Mouse (Mus musculus) c-Kit-positive CD71-negative TER-119-negative erythroid progenitor cells, embryonic 14.5 days (primary cell): ENCODE results near the gene Lpcat1.

ENCODE experiments used
- DNase-seq: peaks from one replicate; pipeline ENCODE4 v3.0.0-alpha.2; 2013; ENCODE audit warnings: low read depth

Lpcat1 gene

DNA sequence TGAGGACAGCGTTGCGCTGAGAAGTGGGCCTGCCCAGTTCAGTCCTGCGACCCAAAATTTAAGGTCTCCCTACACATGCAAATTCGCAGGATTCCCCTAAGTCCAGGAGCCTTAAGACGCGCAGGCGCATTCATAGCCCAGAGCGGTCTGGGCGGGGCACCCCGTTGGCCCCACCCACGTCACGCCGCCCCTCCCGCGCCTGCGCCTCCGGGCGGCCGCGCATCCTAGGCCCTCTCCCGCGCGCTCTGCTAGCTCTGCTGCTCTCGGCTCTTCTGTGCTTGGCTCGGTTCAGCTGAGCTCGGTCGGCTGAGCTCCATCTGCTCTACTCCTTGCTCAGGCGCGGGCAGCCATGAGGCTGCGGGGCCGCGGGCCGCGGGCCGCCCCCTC is at the start of gene Lpcat1:
Gene Lpcat1 (plus strand): TSS at position 164 of the 387 bp plus-strand sequence.
- DNase-seq, result peak; percentile 68

DNA sequence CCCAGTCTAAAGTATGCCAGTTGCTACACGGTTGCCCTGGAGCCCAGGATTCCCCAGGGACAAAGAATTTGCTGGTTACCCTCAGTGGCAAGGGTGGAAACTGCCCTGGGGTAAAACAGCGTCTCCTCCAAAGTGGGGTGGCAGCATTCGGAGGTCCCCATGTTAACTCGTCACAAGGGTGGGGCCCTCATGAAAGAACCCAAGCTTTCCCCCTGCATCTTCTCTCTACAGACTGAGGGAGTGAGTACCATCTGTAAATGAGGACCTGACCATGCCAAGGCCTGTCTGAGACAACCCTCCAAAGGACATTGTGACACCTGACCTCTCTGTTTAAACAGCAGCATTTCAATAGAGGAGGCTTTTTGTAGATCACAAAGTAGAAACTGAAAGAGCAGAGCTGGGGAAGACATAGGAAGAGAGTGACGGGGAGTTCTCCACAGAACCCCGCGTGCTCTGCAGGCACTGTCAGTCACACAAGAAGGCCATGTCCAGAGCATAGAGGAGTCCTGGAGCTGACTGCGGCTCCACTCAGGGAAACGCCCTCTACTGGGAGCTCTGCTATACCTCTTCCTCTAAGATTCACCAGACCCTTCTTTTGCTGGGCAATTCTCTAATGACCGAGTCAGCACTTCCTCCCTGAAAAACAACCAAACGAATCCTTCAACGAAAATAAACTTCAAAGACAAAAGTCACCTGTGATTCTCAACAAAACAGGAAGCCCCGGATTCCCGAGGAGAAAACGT is 49.3 kb upstream of the Lpcat1 start:
- peak; percentile 34 for DNase-seq

DNA sequence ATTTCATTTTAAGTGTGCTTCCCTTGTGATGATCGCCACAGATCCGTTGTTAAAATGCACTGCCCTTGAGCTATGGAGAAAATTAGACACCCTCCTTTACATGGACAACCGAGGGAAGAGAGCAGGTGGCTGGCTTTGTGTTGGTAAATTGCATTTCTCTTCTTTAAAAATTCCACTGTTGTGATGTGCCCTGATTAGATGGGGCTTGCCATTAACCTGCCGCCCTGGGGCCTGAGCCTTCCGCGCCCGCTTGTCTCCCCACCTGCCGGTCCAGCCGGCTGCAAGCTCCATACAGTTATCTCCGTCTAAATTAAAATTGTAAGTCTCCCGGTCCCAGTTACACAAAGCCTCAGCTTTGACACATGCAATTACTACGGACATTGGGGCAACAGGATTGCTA is 48.7 kb upstream of the Lpcat1 start:
- no peak for DNase-seq

DNA sequence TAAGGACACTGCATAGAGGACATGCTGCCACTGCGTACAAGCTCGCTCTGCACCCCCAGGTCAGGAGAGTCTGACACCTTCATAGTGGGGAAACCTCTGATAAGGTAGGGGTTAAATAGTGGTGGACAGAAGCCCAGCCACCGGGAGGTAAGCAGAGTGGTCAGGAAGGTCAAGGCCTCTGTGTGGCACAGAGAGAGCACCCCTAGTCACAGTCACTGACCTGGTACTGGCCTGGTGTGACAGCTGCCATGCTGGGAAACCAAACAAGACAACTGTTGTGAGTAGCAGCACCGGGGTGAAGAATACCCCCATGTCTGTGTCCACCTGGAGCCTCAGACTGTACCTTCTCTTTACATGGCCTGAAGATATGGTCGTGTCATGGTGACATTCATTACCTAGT is 47.8 kb upstream of the Lpcat1 start:
- DNase-seq, result no peak

DNA sequence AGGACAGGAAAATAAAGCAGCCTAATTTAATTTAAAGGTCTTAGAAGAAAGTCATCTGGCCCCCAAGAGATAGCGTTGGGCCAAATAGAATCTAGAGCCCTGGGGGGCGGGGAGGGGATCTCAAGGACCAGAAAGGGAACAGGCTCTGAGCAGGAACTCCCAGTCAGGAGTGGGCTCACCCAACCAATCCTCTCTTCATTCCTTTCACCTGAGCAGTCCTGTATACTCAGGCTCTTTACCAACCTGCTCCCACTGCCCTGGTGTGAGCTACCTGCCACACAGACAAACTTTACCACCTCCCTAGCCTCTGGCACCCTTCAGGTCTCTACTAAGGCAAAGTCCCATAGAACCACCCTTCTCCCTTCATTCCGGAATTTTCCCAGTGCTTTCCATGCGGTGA is 44.0 kb upstream of the Lpcat1 start:
- no peak for DNase-seq

DNA sequence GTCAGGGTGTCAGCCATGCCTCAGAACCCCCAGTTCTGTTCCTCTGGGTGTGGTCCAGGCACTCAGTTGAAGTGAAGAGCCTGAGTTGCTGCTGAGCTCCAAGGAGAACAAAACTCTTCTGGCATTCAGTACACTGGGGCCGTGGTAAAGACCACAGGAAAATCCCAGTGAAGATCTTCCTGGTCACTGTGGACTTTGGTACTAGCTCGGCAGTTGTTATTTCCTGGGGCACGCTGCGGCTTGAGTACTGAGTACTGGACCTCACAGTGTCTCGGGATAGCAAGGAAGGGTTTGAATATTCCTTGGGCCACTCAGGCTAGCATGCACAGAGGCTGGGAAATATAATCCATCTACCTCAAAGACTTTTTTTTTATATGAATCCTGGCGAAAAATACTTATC is 42.0 kb upstream of the Lpcat1 start:
- DNase-seq, result no peak

DNA sequence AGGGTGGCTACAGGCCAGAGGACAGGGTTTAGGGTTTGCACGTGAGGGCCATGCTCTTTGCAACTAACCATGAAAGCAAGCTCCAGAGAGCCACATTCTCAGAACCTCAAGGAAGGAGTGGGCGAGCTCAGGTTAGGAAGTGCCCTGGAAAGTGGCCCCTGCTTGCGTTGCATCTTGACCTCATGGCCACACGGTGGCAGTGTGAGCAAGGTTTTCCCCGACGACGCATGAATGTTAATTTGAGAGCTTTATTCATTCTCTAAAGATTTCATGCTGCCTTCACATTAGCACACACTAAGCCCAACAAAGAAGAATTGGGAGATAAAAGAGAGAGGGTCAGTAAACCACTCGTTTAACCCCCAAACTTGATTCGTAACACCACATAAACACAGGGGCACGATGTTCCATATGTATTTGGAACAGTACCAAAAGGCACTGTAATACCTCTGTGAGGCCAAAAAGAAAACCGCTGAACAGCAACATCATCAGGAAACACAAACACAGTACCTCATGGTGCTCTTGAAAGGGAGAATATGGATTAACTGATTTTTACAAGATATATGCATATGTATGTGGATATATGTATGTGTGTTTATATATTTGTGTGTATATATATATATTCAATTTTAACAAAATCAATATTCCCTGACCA is 41.0 kb upstream of the Lpcat1 start:
- peak; percentile 60 for DNase-seq

DNA sequence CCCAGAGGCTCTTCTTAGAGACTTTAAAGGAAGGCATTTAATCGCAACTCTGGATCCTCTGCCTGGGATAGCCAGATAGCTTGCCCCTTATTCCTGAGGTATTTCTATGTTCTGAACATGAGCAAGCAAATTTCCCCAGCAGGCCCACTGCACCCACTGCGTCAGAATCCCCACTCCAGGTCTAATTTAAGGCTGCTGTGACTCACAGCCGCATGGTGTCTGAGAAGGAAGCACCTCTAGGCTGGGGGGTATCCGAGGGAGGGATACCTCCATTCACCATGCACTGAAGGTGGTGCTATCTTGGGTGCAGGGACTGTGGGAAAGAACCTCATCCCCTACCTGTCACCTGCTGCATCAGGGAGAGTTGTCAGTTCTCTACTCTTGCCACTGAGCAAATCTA is 40.4 kb upstream of the Lpcat1 start:
- DNase-seq, result no peak

DNA sequence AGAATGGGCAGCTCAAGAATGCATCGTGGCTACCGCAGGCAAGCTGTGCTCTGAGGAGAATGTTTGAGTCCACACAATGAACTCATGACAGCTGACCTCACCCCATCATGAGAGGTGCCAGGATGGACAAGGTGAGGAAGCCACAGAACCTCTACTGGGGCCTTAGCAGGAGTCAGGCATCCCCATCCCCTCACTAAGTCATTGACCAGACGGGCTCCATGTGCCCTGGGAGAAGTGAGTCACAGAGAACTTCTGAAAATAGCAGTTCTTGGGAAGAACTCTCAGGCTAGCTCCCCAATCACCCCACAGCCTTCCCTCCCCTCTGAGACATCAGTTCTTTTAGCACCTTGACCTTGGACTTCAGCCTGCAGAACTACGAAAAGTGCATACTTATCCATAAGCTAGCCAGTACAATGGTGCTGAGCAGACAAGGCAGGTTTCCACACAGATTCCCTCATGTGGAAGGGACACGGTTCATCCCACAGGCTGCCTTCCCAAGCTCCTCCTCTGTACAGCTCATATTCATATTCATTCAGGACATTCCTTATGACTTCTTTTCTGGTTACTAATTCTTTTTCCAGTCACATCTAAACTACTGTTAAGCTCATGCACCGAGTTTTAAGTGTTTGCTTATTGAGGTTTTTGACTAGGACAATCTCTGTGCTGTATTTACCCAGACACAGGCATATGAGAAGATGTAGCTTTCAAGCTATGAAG is 37.2 kb upstream of the Lpcat1 start:
- no peak for DNase-seq

DNA sequence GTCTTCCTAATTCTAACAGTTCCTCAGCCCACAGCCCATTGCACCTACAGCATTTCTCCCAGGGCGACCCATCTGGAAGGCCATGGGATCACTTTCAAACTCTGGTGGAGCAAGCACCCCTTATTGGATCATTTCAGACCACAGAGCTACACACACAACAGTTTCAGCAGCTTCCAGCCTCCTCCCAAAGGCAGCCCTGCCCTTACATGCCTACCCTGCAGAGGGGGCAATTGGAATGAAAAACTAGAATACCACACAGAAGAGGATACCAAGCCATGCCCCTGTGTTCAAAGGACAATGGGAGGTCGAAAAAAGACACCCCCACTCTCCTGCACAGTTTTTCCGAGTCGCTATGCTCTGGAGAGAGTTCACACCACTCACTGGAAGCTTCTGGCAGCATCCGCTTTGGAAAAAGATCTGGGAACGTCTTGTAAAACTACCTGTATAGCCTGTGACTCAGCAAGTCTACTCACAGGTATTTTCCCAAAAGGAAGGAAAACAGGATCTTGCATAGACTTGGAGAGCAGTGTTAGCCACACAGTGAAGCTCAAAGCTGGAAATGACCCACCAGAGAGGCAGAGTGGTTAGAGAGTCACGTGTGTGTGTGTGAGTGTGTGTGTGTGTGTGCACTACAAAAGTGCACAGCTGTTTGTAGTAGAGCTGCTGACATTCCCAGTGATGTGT is 34.4 kb upstream of the Lpcat1 start:
- no peak for DNase-seq

DNA sequence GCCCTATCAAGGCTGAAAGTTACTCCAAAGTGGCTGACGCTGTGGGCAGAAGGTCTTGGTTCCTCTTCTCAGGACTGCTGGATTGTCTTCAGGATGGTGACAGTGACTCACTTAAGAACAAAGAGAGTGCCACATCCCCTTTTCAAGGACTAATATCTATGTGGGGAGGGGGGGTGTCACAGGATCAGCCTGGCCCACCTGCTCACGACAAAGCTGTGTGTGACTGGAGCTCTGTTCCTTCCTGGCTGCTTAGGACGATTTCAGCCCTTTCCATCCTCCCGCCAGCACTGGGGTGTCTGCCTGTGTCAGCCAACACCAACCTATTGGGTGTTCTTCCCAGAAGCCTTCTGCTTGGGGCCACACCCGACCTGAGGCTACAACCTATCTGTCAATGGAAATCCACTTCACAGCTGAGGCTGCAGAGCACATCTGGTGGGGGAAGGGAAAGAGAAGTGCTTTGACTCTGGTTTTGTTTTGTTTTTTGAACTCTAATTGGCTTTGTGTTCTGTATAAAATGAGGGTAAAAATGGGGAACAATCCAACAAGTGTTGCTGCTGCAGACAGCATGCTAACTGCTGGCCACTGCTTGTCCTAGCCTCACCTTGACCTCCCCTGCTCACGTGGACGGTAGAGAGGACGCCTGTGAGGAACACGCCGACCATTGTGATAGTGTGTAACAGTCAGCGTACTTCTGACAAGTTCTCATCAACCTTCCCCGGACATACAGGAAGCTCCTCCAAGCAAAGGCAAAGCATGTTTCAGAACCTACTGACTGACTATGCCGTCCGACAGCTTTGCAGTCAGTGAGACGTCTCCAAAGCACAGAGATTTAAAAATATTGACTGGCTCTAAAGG is 33.1 kb upstream of the Lpcat1 start:
- no peak for DNase-seq

DNA sequence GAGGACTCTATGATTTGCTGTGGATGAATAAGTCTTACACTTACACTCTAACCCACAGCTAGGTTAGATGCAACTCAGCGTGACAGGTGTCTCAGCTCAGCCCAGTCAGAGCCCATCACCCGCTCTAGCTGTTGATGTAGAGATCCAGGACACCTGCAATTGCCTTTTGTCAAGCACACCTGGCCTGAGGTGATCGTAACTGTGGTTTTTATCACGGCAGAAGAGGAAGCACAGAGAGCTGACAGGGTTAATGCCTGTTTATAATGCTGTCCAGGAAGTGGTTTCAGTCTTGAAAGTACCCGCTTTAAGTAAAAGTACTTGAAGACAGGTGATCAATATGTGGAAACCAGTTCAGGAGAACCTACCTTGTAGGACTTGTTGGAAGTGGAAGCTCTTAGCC is 32.3 kb upstream of the Lpcat1 start:
- no peak for DNase-seq

DNA sequence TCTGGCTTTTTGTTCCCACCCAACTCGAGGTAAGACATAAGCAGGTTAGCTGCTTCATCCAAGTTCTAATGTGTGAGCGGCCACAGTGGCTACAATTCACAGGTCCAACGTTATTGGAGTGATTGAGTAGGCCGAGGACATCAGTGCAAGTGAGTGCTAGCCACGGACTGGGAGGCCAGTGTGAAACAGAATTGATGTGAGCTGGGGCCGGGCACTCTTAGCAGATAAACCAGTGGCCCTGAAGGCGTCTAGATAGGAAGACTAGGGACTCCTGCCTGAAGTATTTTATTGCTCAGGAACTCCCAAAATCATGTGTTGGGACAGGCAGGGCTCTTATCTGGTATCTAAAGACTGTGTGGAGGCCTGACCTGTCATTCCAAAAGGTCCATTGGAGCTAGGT is 31.3 kb upstream of the Lpcat1 start:
- DNase-seq, result no peak

DNA sequence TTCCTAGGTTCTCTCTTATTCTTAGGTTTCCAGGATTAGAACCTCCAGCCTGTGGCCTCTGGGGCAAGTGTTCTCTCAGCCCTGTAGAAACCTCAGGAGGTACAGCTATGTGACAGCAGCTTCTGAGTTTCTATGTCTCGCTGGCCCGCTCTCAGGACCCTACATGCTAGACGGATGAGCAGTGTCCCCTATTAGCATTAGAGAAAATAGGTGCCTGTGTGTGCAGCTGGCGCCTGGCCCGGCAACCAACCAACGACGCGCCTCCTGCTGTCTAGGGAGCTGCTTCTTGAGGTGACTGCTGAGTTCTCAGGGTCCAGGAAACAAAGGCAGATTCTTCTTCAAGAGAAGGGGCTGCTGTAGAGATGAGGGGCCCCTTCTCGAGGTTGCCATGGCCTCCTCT is 27.9 kb upstream of the Lpcat1 start:
- DNase-seq, result no peak

DNA sequence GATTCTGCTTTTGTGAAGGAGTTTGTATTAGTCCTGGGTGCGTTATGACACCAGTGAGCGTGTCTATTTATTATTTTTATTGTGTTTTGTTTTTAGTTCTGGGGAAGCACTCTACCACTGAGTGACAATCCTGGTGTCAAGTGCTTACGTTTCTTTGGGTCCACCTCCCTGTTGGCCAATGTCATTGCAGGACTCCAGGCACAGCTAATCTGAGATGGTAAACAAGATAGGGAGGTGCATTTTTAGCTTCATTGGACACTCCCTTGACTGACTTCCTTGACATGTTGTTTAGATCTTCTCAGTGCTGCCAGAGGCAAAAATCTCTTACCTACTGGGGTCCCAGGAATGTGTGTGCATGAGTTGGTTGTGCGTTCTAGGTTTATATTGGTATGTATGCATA is 26.0 kb upstream of the Lpcat1 start:
- DNase-seq, result no peak

DNA sequence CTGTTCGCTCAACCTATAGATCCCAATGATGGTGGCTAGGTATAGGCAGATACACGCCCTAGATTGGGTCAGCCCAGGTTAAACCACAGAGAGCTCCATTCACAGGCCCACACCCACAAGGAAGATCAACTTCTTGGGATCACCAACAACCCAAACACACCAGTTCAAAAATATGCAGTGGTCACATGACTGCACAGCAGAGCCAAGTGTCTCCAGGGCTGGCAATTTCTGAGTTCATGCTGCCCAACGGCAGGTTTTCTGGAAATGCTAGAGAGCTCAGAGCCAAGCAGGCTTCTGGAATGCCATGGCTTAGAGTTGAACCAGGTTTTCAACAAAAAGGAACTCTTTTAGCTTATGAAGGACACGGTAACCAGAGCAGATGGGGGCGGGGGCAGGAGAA is 25.3 kb upstream of the Lpcat1 start:
- DNase-seq, result no peak

DNA sequence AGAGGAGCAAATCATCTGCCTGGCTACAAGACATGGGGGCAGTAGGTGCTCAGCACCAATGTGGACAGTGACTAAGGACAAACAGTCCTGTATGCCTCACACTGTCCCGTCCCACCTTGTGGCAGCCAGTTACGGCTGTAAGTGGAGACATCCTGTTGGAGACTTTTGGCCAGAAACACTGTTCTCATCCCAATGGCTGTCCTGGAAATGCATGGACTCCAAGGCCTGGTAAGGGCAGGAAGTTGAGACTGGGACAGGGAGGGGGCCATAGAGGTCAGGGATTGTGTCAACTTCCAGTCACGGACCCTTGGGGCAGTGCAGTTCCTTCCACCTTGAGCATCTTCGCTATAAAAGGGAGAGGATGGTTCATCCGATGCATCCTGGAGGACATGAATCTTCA is 24.6 kb upstream of the Lpcat1 start:
- no peak for DNase-seq

DNA sequence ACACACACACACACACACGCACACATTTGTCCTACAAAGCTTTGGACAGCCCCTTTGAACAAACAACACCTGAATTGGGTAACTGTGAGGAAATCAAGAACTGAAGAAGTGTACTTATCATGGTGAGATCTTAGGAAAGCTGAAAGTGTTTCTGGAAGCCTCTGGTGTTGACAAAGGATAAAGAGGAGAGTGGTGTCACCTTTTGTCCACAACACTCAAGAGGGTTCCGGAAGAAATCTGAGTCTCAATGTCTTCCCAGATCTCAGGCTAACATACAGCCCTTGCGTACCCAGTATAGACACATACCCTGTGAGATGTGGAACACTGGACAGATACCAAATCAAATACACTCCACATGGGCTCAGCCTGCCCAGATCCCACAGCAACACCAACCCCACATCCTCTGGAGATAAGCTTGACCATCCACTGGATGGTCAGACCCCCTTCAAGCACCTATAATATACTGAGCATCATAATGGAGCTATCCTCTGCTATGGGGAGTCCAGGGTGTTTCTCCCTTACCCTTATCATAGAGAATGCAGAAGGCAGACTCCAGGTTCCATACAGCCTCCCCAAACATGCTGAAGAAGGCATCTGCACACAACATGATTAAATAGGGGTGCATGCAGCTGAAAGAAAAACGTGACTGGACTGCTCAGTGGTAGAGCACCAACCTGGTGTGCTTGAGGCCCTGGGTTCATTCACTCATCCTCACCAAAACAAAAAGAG is 23.7 kb upstream of the Lpcat1 start:
- no peak for DNase-seq

DNA sequence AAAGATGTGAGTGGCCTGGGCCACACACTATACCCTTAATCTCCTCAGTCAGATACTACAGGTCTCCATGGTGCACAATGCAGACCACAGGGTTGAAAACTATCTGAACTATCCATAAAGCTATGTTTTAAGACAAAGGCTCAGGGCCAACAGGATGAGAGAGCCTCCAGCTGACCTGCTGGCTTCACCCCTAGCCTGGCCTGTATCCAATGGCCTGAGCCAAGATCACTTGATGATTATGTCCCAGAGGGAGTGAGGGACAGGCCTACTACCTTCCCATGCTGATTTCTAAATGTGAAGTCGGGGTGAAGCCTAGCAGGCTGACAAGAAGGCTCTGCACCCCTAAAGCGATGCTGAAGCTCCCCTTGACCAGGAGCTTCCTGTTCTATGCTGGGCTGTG is 21.9 kb upstream of the Lpcat1 start:
- no peak for DNase-seq

DNA sequence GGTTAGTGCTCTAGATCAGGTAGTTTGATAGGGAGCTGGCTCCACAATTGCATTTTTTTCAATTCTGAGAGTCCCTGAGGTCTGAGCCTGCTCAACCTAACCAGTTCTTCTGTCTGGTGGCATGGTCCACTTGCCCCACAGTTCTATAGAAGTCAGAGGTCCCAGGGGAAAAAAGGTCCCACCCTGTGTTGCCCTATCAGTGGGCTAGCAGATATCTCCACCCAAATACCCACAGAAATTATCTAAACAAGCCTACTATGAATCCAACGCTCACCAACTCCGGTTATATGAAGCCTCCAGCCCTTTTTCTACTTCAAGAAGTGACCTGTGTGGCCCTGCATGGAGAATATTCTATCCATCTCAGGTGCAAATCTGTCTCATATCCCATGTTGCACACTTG is 20.9 kb upstream of the Lpcat1 start:
- no peak for DNase-seq

DNA sequence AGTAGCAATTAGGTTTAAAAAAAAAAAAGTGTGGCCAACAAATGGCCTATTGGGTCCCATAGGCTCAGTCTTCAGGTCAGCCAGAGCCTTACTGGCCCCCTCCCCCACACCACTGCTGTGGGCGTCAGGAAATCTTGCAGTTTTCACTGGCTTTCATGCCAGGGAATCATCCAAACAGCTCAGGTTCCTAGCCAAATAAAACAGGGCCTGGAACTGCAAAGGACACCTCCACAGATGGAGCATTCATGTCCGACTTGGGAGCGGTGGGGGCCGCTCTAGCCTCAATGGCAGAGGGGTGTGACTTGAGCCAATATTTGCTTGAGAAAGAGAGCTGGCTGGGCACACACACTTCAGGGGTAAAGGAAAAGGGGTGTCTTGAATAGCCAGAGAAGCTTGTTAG is 20.5 kb upstream of the Lpcat1 start:
- DNase-seq, result no peak
